Mouse (Mus musculus) urinary bladder, postnatal 10 days (tissue): ENCODE results near the gene Sftpd.

Source experiments
- DNase-seq: peaks from one replicate; pipeline ENCODE4 v3.0.0; 2022; ENCODE audit warnings: low spot score

Sftpd gene

DNA sequence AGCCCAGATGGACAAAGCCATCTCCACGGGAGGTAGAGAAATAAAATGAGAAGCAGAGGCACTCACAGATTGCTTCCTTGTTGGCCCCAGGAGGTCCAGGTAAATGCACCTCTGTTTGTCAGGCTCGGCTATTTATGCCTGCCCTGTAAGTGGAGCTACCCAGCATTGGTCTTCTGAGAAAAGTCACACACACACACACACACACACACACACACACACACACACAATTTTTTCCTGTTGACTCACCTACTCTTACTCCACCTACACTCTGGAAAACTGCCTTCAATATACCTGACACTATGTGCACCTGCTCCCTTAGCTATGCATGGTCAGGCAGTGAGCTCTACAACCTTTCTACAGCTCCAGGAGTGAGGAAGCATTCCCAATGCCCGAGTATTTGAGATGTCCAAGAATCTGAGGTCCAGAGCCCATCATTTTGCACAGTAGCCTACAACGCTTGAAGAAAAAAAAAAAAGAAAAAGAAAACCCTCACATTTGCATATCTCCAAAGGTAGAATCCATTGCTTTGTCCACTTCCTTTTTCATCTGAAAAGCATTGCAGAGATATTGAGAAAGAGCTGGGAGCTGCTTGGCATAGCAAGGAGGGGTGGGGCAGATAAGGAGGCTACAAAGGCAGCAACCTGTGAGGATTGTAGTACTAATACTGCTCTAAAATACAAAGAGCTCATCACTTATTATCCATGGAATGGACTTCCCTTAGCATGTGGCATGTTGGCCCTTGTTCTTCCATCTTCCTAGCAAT lies at the start of gene Sftpd:
Gene Sftpd (minus strand): TSS at position 91 of the 763 bp plus-strand sequence.
- no peak for DNase-seq

DNA sequence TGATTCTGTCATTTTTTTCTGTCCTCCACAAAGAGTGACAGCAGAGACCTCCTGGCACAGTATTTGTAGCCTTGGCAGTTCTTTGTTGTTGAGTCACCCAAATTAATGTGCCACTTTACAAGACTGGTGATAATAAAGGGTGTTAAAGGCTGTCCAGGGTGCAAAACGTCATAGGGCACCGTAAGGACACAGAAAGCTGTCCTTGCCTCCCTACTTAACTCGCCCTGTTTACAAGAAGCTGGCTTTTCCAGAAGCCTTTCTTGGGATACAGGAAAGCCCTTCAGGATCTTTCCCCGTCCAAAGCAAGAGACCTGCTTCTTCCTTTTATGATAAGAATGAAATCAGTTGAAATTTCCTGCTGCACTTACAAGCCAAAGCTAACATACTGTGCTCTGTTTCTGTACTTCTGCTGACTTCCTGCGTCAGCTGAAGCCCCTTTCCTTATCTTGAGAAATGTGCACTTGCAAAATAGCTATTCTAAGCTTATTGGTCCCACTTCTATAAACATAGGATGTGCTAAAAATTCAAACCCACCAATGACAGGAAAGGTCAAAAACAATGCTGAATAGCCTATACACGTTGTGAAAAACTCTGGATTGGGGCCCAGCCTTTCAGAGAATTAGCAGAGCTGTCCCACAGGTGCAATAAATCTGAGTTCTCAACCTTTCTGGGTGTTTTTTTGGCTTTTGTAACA lies 13.2 kb upstream of the Sftpd start:
- no peak for DNase-seq

DNA sequence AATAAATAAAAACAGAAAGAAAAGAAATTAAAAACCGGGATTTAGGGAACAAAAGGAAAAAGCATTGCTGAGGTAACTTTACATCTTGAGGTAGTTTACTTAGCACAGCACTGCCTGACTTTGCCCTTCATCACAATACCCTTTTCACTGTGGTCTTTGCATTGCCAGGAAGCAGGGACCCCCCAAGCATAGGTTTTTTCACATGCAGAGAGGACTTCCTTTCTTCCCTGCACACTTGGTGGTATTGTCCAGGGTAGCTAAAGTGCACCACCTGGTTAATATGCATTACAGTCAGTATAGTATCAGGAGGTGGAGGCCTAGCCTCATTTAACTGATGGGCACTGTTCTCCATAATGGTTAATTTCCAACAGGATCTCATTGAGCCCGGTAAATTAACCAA lies 4.5 kb upstream of the Sftpd start:
- no peak for DNase-seq

DNA sequence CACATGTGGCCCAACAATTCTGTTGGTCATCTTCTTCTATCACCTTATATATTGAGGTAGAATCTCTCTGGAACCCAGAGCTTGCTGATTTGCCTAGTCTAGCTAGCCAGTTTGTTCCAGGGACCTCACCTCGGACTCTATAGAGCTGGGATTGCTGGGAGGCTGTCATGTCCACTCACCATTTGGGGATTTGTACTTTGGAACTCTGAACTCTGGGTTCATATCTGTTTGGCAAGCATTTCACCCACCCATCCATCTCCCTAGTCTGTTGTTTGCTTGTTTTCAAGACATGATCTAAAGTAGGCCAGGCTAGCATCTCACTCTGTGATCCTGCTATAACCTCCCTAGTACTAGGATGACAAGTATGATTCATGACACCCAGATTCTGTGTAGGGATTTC lies 10.1 kb downstream of the Sftpd start:
- no peak for DNase-seq

DNA sequence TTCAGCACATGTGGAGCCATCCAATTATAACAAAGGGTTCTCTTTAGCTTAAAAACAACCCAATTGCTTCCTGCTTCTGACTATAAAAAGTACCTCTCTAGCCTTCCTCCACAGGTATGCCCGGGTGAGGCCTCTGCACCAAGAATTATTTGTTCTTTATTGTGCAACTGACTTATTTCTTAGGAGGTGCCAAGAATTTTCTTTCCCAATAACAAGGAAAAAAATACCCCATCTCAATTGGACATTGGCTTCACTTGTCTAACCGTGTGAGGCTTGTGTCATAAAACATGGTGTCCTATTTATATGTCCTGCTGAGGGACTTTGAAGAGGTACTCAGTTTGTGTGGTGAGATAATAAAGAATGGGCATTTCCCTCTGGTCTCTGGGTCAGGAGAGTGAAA lies 14.4 kb downstream of the Sftpd start:
- DNase-seq: no peak

DNA sequence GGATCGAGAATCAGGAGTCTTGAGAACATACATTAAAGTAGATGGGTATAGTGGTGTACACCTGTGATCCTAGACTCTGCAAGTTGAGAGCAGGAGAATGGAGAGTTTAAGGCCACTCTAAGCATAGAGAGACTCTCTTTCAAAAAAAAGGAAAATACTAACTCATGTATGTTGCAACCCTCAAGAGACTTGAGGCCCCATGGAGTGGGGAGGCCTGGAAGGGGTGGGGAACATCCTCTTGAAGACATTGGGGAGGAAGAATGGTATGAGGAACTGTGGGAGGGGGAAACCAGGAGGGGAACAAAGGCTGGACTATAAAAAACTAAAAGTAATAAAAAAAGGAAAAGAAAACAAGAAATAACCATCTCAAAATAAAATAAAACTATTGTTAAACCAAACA lies 16.4 kb downstream of the Sftpd start:
- DNase-seq: no peak

DNA sequence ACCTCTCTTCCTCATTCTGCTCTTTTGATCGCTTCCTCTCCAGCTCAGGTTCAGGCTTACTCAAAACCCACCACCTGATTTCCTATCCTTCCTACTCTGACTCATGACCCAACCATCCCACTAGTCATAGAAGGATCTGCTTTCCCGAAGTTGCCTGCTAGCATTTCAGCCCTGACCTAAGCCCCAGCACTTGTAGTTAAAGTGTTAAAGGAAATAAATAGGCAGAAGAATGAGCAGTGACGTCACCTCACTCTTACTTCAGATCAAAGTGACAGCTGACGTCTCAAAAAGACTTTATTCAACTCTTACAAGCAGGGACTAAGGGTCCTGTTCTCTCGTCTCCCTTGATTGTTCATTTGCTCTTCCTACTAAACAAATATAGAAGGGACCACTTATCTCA lies 17.7 kb downstream of the Sftpd start:
- no peak for DNase-seq

DNA sequence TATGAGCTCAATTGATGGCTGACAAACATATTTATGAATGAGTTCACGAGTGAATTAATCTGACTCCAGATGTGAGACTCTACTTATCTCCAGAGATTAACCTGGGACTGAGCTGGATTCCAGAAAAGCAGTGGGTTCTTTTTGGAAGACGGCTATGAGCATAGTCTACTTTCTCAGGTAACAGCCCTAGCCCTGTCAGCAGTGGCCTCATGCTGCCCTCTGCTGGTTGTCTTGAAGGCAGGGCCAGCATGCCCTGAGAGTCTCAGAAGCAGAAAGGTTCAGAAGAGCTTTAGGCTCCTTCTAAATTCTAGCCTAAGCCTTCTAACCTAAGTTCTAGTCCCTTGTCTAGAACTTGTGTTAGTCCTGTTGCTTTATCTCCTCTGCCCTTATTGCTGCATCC lies 22.3 kb downstream of the Sftpd start:
- DNase-seq: no peak

DNA sequence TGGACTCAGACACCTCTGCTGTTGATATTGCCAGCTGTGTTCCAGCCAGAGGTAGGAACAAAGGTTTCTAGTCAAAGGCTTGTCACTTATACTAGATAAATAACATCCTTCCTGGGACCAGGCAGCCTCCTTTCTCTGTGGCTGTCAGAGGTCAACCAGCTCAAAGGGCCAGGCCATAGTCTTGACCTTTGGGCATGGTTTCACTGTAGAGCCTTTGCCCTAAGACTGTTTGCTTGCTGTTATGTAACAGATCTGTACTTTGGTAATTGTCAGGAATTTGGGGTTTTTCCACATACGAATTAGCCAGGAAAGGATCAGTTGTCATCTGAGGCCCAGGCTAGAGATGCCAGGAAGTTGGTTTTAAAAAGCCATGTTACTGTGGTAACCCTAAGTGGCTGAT lies 24.2 kb downstream of the Sftpd start:
- no peak for DNase-seq

DNA sequence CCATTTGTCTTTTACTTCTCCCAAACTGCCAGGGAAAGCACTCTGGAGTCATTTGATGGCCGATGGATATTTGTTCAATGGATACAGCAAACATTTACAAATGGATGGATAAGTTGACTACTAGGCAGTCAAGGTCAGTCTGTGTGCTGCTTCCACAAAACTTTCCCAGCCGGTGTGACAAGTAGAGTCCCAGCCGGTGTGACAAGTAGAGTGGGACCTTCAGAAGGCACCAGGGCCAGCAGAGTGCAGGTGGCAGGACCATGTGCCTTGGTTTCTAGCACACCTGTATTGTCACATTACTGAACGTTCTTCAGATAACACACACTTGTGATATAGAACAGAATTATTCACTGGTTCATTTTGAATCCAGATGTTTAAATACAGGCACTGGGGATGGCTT lies 24.9 kb downstream of the Sftpd start:
- no peak for DNase-seq

DNA sequence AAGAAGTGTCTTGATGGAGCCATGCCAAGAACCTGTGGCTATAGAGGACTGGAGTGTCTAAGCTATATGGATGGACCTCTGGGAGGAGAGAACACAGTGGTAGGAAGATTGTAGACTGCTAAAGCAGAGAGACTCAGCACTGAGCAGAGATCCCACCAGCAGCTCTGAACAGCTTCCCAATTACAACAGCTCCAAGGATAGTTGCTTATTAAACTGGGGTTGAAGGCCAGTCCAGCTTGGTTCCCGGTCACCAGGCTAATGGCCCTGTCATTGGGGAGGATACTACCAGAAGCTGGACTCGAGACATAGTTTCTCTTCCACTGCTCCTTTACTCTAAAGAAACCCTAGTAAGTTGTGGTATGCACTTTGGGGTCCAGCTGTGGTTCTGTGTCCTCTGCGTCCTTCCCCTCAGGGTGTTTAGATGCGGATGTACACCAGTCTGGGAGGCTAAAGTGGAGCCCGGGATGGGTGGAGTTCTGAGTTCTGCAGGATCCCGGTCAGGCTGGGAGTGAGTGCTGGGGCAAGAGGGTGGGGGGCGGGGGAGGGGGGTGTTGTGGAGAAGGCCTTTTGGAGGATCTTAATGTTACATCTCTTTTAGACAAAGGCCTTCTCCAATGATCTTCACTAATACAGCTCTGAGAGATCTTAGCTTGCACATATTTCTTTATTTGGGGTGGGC lies 33.6 kb downstream of the Sftpd start, which contains the start of gene Mbl1:
Gene Mbl1 (plus strand): TSS at position 239 of the 679 bp plus-strand sequence.
- no peak for DNase-seq

DNA sequence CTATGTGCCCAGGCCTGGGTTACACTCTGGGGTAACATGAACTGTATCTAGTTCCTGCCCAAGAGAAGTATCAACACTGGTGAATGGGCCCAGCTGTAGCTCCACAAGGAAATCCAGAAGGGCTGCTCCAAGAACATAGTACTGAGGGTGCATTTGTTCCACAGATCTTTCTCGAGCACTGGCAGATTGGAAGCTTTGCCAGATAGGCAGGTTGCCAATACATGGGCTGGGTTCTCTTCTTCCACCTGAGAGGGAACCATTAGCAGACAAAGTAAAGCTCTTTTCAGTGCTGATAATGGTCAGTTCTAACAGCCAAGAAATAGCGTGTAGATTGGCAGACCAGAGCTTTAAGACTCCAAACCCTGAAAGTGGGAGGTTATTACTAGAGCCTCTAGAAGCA lies 37.6 kb downstream of the Sftpd start:
- DNase-seq: no peak

DNA sequence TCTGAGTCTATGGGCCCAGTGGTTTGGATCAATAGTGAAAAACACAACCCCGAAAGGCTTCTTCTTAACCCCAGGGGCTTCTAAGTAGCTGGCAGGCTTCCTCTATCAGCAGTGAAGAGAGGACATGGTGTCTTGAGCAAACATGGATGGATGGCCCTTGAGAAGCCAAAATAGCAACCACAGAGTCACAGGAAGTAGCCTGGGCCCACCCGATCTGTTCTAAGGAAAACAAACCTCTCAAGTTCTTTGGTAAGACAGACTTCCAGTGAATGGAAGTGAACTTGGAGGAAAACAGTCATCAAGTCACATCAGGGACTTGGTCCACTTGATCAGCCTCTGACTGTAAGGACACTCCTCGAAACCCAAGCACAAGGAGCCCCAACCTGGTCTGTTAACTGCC lies 38.0 kb downstream of the Sftpd start:
- DNase-seq: no peak

DNA sequence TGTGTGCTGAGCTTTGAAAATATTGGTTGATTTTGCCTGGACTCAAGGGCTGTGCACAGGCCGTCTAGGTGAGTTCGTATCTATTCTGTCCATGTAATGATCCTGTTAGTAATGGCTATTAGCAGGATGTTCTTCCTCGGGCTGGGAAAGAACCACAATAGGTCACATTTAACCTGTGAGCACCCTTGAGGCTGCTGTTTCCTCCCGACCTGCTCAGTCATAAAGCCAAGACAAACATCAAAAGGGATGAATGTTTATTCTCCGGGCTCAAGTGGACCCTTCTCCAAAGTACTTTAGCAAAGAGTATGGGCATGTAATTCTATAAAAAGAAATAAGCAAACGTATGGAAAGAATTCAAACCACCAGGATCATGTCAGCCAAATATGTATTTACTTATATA lies 38.9 kb downstream of the Sftpd start:
- no peak for DNase-seq

DNA sequence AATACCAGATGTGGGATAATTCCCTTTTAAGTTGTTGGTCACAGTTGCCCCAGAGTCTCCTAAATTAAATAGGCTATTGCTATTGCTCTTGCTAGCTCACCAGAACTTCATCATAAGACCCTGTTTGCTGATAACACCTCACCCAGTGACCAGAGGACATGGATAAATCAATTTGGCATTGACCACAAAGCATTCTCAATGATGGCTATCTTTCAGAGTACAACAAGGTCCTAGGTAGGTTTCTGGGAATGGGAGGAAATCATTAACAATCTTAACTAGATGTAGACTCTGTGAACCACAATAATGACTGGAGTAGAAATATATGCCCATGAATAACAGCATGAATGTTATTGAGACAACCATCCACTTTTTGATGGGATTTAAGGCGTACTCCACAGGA lies 44.3 kb downstream of the Sftpd start:
- DNase-seq: no peak

DNA sequence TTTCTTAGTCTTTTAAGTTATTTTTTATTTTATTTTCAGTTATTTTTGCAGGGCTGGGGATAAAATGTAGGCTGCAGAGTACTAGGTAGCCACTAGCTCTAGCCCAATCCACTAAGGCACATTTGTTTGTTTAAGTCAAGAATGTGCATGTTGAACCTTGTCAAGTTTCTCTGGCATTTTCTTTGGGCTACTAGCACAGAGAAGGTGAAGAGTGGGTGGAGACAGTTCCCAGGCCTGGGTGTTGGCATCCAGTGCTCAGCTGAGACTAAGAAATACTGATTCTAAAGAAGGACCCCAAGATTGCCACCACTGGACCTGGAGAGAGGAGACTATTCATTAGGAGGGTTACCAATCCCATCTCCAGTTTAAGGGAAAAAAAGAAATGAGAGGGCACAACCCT lies 47.9 kb downstream of the Sftpd start:
- no peak for DNase-seq

DNA sequence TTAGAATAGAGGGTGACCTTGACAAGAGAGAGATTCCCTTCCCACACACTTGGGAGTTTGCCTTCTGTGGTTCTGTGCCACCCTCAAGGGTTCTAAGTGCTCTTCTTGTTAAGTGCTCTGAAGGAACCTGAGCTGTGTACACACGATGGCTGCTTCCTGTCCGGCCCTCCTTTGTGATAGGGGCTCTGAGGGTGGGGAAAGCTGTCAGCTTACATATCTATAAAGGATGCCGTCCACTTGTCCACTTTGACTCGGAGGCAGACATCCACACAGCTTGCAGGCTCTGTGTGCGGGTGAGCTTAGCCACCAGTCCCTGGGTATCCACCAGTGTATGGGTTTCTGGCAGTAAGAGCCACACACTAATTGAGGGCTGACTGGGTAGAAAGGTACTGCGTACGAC lies 53.4 kb downstream of the Sftpd start, which contains the start of gene Sftpa1:
Gene Sftpa1 (plus strand): TSS at position 243 of the 400 bp plus-strand sequence.
- DNase-seq: no peak

DNA sequence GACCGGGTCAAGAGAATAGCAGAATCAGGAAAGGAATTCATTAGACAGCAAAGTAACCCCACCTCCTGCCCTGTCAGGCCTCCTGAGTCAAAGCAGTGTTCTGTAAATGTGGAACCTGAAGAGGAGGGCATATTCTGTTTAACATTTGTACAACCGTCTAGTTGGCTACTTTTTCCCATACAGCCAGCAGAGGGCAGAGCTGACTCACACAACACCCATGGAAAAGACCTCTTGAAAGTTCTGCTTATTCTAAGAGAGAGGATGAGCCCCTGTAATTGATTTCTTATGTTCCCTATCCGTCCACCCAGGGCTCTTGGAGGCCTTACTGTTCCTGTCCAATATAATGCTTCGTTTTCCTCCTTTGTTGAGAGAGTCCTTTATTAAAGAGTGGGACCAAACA lies 57.0 kb downstream of the Sftpd start:
- DNase-seq: no peak

DNA sequence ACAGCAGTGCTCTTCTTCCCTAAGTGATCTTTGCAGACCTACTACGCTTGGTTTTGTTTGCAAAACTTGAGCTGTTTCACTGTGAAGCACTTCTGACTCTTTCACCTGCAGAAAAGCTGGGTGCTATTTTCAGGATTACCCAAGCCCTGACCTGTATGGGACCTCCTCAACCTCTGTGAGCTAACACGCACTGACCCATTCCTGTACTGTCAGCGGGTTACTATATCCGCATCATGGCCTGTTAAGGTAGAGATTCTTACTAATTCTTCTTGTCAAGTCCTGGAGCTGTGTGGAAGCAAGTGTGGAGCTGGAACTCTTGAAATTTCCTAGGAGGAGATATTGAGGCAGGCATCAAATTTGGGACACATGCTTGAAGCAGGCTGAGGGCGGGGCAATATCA lies 60.3 kb downstream of the Sftpd start:
- DNase-seq: no peak
